In the genomic region with DNA sequence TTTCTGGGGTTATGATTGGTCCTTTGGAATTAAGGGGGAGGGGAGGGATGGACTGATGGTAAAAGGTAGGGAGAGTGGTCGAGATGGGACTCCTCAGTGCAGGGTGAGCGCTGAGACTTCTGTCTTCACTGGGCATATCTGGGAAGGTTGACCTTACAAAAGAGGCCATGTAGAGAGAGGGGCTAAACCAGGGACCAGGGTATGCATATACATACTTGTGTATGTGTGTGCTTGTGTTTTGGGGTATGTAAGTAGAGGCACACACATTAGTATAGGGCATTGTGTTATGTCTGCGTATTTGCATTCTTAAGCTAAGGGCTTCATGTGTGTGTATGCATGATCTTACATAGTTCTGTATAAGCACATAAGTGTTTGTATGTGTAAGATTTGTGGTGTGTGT, we compare ENCODE assay signal across 9 mouse cellular contexts.
DNase-seq lines count a peak whose midpoint lies in the region; ATAC-seq and TF ChIP-seq lines count a peak whose summit lies in the region.
"Had no signal": no experiment of that assay in that cellular context is flagged by ENCODE, and none has a peak within 500 bp of the region (broad histone marks: within the 10 kb centered on the region; RNA-seq: fewer than 3 reads in every experiment).

No protein-coding gene starts in this region.

- no peak overlapping the region for H3K27ac ChIP-seq in heart, embryonic 14.5 days (replicated peaks in 1 of 2; ENCODE audit: control insufficient read depth in 1 of 2, insufficient read depth in 1 of 2, low read depth in 2 of 2, low read length in 2 of 2)
- H3K27ac ChIP-seq in heart, embryonic 11.5 days (ENCODE audit: low read depth, low read length) = no peak overlapping the region
- H3K27ac ChIP-seq in midbrain, embryonic 12.5 days (replicated peaks) = no peak overlapping the region
- no peak overlapping the region for H3K27ac ChIP-seq in midbrain, postnatal 0 days (ENCODE audit: low read depth, low read length)
- no peak overlapping the region for H3K27ac ChIP-seq in hindbrain, embryonic 14.5 days
- H3K27ac ChIP-seq: heart, embryonic 15.5 days had no signal

- H3K4me3 ChIP-seq in heart, embryonic 14.5 days (ENCODE audit: control insufficient read depth in 1 of 2, insufficient read depth in 1 of 2, low read depth in 1 of 2, low read length in 2 of 2) = no peak overlapping the region
- H3K4me3 ChIP-seq in heart, embryonic 11.5 days (ENCODE audit: low read depth, low read length) = no peak overlapping the region
- no peak overlapping the region for H3K4me3 ChIP-seq in midbrain, embryonic 12.5 days
- no peak overlapping the region for H3K4me3 ChIP-seq in midbrain, postnatal 0 days (ENCODE audit: low read depth, low read length)
- H3K4me3 ChIP-seq in hindbrain, embryonic 14.5 days (replicated peaks; ENCODE audit: low read length) = no peak overlapping the region

- no peak overlapping the region for H3K9ac ChIP-seq in heart, embryonic 14.5 days (ENCODE audit: low read length)
- H3K9ac ChIP-seq in heart, embryonic 11.5 days (ENCODE audit: low read depth, low read length) = no peak overlapping the region
- H3K9ac ChIP-seq in midbrain, embryonic 12.5 days (replicated peaks) = no peak overlapping the region
- no peak overlapping the region for H3K9ac ChIP-seq in midbrain, postnatal 0 days (replicated peaks; ENCODE audit: low read length, poor library complexity, severe bottlenecking)
- H3K9ac ChIP-seq in hindbrain, embryonic 14.5 days = no peak overlapping the region
- H3K9ac ChIP-seq: heart, embryonic 15.5 days had no signal

- no peaks in the 10 kb centered on the region for H3K27me3 ChIP-seq in heart, embryonic 14.5 days (ENCODE audit: control insufficient read depth, insufficient read depth, low read length)
- no peaks in the 10 kb centered on the region for H3K27me3 ChIP-seq in heart, embryonic 11.5 days (ENCODE audit: control insufficient read depth, insufficient read depth, low read length)
- peaks cover 6% of the 10 kb centered on the region; the same call in 1 of the 2 replicates for H3K27me3 ChIP-seq in midbrain, embryonic 12.5 days
- no peaks in the 10 kb centered on the region for H3K27me3 ChIP-seq in midbrain, postnatal 0 days (ENCODE audit: insufficient read depth, low read length)
- H3K27me3 ChIP-seq in hindbrain, embryonic 14.5 days (ENCODE audit: control insufficient read depth, insufficient read depth, low read length) = no peaks in the 10 kb centered on the region
- H3K27me3 ChIP-seq: heart, embryonic 15.5 days had no signal

- no peak for TF ChIP-seq CTCF in midbrain, postnatal 0 days (IDR thresholded peaks at IDR 0.05)

- 84% methylated on average over 3 of the region's 3 CpGs for WGBS in heart, embryonic 14.5 days
- WGBS in heart, embryonic 11.5 days (ENCODE audit: insufficient replicate concordance) = 88% methylated on average over 3 of the region's 3 CpGs
- 86% methylated on average over 3 of the region's 3 CpGs for WGBS in midbrain, embryonic 12.5 days
- WGBS in midbrain, postnatal 0 days = 95% methylated on average over 3 of the region's 3 CpGs
- WGBS in hindbrain, embryonic 14.5 days = 87% methylated on average over 3 of the region's 3 CpGs

- ATAC-seq in heart, embryonic 14.5 days (ENCODE audit: insufficient number of reproducible peaks, insufficient read depth, low FRiP score, low read depth) = no peak
- no peak for ATAC-seq in heart, embryonic 11.5 days (replicated peaks; ENCODE audit: insufficient number of reproducible peaks, low FRiP score, low TSS enrichment)
- peak; percentile 44; the same call in 1 of the 2 replicates for ATAC-seq in midbrain, embryonic 12.5 days (ENCODE audit: low FRiP score, low read depth)
- no peak for ATAC-seq in midbrain, postnatal 0 days (ENCODE audit: low FRiP score)
- 0 out of 2 replicates have a peak, but pooled peaks have one; percentile 8 for ATAC-seq in hindbrain, embryonic 14.5 days (ENCODE audit: low FRiP score)

- H3K4me2 ChIP-seq in heart, embryonic 14.5 days (ENCODE audit: low read length) = peak overlapping the region; percentile 53; the same call in 1 of the 2 replicates
- no peak overlapping the region for H3K4me2 ChIP-seq in heart, embryonic 11.5 days
- H3K4me2 ChIP-seq in midbrain, embryonic 12.5 days (replicated peaks) = no peak overlapping the region
- H3K4me2 ChIP-seq in midbrain, postnatal 0 days (ENCODE audit: low read depth, low read length, poor library complexity, severe bottlenecking) = no peak overlapping the region
- H3K4me2 ChIP-seq in hindbrain, embryonic 14.5 days (replicated peaks) = no peak overlapping the region

- H3K4me1 ChIP-seq in heart, embryonic 14.5 days (ENCODE audit: control insufficient read depth in 2 of 2, insufficient read depth in 2 of 2, low read length in 2 of 2) = peaks cover 7 to 9% of the 10 kb centered on the region in 2 experiments; a peak in 3 of 4 replicates
- no peaks in the 10 kb centered on the region for H3K4me1 ChIP-seq in heart, embryonic 11.5 days (ENCODE audit: control insufficient read depth, insufficient read depth, low read length)
- peaks cover 6% of the 10 kb centered on the region for H3K4me1 ChIP-seq in midbrain, embryonic 12.5 days
- H3K4me1 ChIP-seq in midbrain, postnatal 0 days (ENCODE audit: insufficient read depth, low read length) = peaks cover 3% of the 10 kb centered on the region; the same call in 1 of the 2 replicates
- H3K4me1 ChIP-seq in hindbrain, embryonic 14.5 days (replicated peaks; ENCODE audit: control insufficient read depth, insufficient read depth, low read length) = no peaks in the 10 kb centered on the region

- no peak for DNase-seq in midbrain, postnatal 0 days (ENCODE audit: low spot score)
- DNase-seq in hindbrain, embryonic 14.5 days (ENCODE audit: low spot score) = no peak
- DNase-seq in layer of hippocampus, postnatal 10 days (ENCODE audit: low spot score in 2 of 2) = no peak
- no peak for DNase-seq in Muller cell, postnatal 12 days (ENCODE audit: inconsistent ontology term)

- no peaks in the 10 kb centered on the region for H3K36me3 ChIP-seq in heart, embryonic 14.5 days (ENCODE audit: control insufficient read depth, insufficient read depth, low read length)
- no peaks in the 10 kb centered on the region for H3K36me3 ChIP-seq in heart, embryonic 11.5 days (ENCODE audit: control insufficient read depth, insufficient read depth, low read length)
- no peaks in the 10 kb centered on the region for H3K36me3 ChIP-seq in midbrain, embryonic 12.5 days
- no peaks in the 10 kb centered on the region for H3K36me3 ChIP-seq in midbrain, postnatal 0 days (ENCODE audit: insufficient read depth, low read length)
- H3K36me3 ChIP-seq in hindbrain, embryonic 14.5 days (replicated peaks; ENCODE audit: control insufficient read depth, insufficient read depth) = no peaks in the 10 kb centered on the region
- H3K36me3 ChIP-seq: heart, embryonic 15.5 days had no signal

- H3K9me3 ChIP-seq in heart, embryonic 14.5 days (ENCODE audit: control insufficient read depth, low read length) = no peaks in the 10 kb centered on the region
- H3K9me3 ChIP-seq in heart, embryonic 11.5 days (replicated peaks; ENCODE audit: control insufficient read depth, low read length) = no peaks in the 10 kb centered on the region
- H3K9me3 ChIP-seq in midbrain, embryonic 12.5 days = no peaks in the 10 kb centered on the region
- no peaks in the 10 kb centered on the region for H3K9me3 ChIP-seq in midbrain, postnatal 0 days (ENCODE audit: low read length)
- no peaks in the 10 kb centered on the region for H3K9me3 ChIP-seq in hindbrain, embryonic 14.5 days (ENCODE audit: control insufficient read depth, low read length)
- H3K9me3 ChIP-seq: heart, embryonic 15.5 days; megakaryocyte, embryonic 14.5 days had no signal

Comparison
In these comparisons a context has a peak if more than half of its experiments do, and no peak if none do; other contexts are left out.
1. ATAC-seq: peak in midbrain, embryonic 12.5 days (single experiment) and hindbrain, embryonic 14.5 days (single experiment); none in heart, embryonic 14.5 days (single experiment), heart, embryonic 11.5 days (single experiment) and midbrain, postnatal 0 days (single experiment).